Mouse (Mus musculus): ENCODE measurements around the gene Eif2b3. TPM values are rescaled to one million over a fixed set of nuclear protein-coding genes. Genes with fewer than 3 reads are reported as not detected.

The Eif2b3 gene
- polyA plus RNA-seq, 1 experiment, result 41.6 TPM

DNA sequence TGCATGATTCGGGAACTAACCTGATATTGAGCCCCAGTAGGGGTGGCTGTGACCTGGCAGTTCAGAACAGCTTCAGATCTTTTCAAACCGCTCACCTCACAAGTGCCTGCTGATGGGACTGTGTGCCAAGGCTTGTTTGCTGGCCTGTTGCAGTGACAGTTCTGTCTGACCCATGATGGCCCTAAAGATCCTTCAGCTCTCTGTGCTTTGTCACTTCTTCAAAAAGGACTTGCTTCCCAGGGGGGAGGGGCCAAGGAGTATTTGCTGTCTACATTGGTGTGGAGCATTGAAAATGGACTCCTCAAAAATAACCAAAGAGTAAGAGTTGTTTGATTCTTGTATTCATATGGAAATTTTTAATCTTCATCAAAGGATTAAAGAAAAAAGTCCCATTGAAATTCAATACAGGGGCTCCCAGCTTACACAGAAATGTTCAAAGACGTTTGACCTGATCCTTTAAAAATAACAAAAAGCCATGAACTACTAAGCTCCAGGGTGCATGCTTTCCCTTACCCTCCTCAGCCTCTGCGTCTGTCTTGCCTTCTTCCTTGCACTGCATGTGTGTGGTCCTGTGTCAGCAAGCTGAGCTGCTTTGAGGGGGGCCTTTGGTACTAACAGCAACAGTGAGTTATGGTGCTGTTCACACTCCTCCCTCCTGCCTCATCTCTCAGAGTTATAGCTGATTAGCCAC, 43.6 kb downstream of the Eif2b3 start:
- H3K79me3 ChIP-seq (ENCODE audit: low read depth), result no peaks in the 10 kb centered on the region
- H3K79me2 ChIP-seq (ENCODE audit: control insufficient read depth, insufficient read depth), result no peaks in the 10 kb centered on the region
- H3K27me3 ChIP-seq (ENCODE audit: control insufficient read depth, insufficient read depth, insufficient read length), result no peaks in the 10 kb centered on the region
- H3K36me3 ChIP-seq (ENCODE audit: control insufficient read depth, insufficient read depth), result peaks cover 51% of the 10 kb centered on the region
- no peak overlapping the region for H3K4me3 ChIP-seq (ENCODE audit: insufficient read depth, poor library complexity, severe bottlenecking)
- TF ChIP-seq CTCF (IDR thresholded peaks at IDR 0.05; ENCODE audit: control insufficient read depth, insufficient read depth, insufficient read length), result no peak
- TF ChIP-seq MYOG (IDR thresholded peaks at IDR 0.05; ENCODE audit: control insufficient read depth, extremely low read depth, insufficient read length), result no peak
- no peak for TF ChIP-seq CEBPB (IDR thresholded peaks at IDR 0.05; ENCODE audit: low read depth)
- no peak for TF ChIP-seq MAX (IDR thresholded peaks at IDR 0.05)
- TF ChIP-seq FOSL1 (IDR thresholded peaks at IDR 0.05; ENCODE audit: insufficient read depth, low read length, poor library complexity, severe bottlenecking), result no peak
- TF ChIP-seq USF1 (IDR thresholded peaks at IDR 0.05; ENCODE audit: low read depth), result no peak
- no peak for TF ChIP-seq MYOD1 (IDR thresholded peaks at IDR 0.05; ENCODE audit: control insufficient read depth, insufficient read length, low read depth)
- H3ac ChIP-seq (ENCODE audit: control insufficient read depth, insufficient read length, low read depth), result no peak overlapping the region

GRCm38 (mm10) chr4:117068035-117068434, 48.8 kb downstream of the Eif2b3 start:
- Histone ChIP-seq H3K79me3 (ENCODE audit: low read depth) (no peaks in the 10 kb centered on the region), H3ac (ENCODE audit: control insufficient read depth, insufficient read length, low read depth) (no peak overlapping the region), H3K27me3 (ENCODE audit: control insufficient read depth, insufficient read depth, insufficient read length) (no peaks in the 10 kb centered on the region), H3K4me3 (ENCODE audit: insufficient read depth, poor library complexity, severe bottlenecking) (no peak overlapping the region), H3K36me3 (ENCODE audit: control insufficient read depth, insufficient read depth) (peaks cover 83% of the 10 kb centered on the region), H3K79me2 (ENCODE audit: control insufficient read depth, insufficient read depth) (no peaks in the 10 kb centered on the region)
- no peak for TF ChIP-seq USF1 (IDR thresholded peaks at IDR 0.05; ENCODE audit: low read depth)
- no peak for TF ChIP-seq CTCF (IDR thresholded peaks at IDR 0.05; ENCODE audit: control insufficient read depth, insufficient read depth, insufficient read length)
- TF ChIP-seq MYOG (IDR thresholded peaks at IDR 0.05; ENCODE audit: control insufficient read depth, extremely low read depth, insufficient read length), result no peak
- TF ChIP-seq FOSL1 (IDR thresholded peaks at IDR 0.05; ENCODE audit: insufficient read depth, low read length, poor library complexity, severe bottlenecking), result no peak
- TF ChIP-seq CEBPB (IDR thresholded peaks at IDR 0.05; ENCODE audit: low read depth), result no peak
- no peak for TF ChIP-seq MYOD1 (IDR thresholded peaks at IDR 0.05; ENCODE audit: control insufficient read depth, insufficient read length, low read depth)
- no peak for TF ChIP-seq MAX (IDR thresholded peaks at IDR 0.05)

GRCm38 (mm10) chr4:117069647-117070046, 50.4 kb downstream of the Eif2b3 start:
- Histone ChIP-seq H3K79me2 (ENCODE audit: control insufficient read depth, insufficient read depth) (no peaks in the 10 kb centered on the region), H3ac (ENCODE audit: control insufficient read depth, insufficient read length, low read depth) (no peak overlapping the region), H3K27me3 (ENCODE audit: control insufficient read depth, insufficient read depth, insufficient read length) (no peaks in the 10 kb centered on the region), H3K36me3 (ENCODE audit: control insufficient read depth, insufficient read depth) (peaks cover 85% of the 10 kb centered on the region), H3K79me3 (ENCODE audit: low read depth) (no peaks in the 10 kb centered on the region), H3K4me3 (ENCODE audit: insufficient read depth, poor library complexity, severe bottlenecking) (no peak overlapping the region)
- TF ChIP-seq USF1 (IDR thresholded peaks at IDR 0.05; ENCODE audit: low read depth), result no peak
- TF ChIP-seq MYOG (IDR thresholded peaks at IDR 0.05; ENCODE audit: control insufficient read depth, extremely low read depth, insufficient read length), result no peak
- no peak for TF ChIP-seq CTCF (IDR thresholded peaks at IDR 0.05; ENCODE audit: control insufficient read depth, insufficient read depth, insufficient read length)
- TF ChIP-seq MAX (IDR thresholded peaks at IDR 0.05), result no peak
- no peak for TF ChIP-seq CEBPB (IDR thresholded peaks at IDR 0.05; ENCODE audit: low read depth)
- TF ChIP-seq FOSL1 (IDR thresholded peaks at IDR 0.05; ENCODE audit: insufficient read depth, low read length, poor library complexity, severe bottlenecking), result no peak
- no peak for TF ChIP-seq MYOD1 (IDR thresholded peaks at IDR 0.05; ENCODE audit: control insufficient read depth, insufficient read length, low read depth)

DNA sequence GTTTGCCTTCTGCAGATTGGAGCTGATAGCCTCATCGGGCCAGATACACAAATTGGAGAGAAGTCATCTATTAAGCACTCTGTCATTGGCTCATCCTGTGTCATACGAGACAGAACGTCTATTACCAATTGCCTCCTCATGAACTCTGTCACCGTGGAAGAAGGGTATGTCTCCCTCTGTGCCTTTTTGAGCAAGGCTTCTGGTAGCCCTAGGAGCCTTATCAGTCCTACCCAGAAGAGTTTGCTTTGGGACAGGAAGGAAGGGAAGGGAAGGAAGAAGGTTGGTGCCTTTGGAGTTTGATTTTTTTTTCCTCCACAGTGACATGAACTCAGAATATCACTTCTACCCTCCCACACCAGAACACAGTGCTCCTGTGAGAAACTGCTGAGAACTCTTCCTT, 51.4 kb downstream of the Eif2b3 start:
- H3K79me2 ChIP-seq (ENCODE audit: control insufficient read depth, insufficient read depth), result no peaks in the 10 kb centered on the region
- TF ChIP-seq MAX (IDR thresholded peaks at IDR 0.05) (no peak), CEBPB (IDR thresholded peaks at IDR 0.05; ENCODE audit: low read depth) (no peak), USF1 (IDR thresholded peaks at IDR 0.05; ENCODE audit: low read depth) (no peak), MYOG (IDR thresholded peaks at IDR 0.05; ENCODE audit: control insufficient read depth, extremely low read depth, insufficient read length) (no peak)
- no peak overlapping the region for H3K4me3 ChIP-seq (ENCODE audit: insufficient read depth, poor library complexity, severe bottlenecking)
- H3K79me3 ChIP-seq (ENCODE audit: low read depth), result no peaks in the 10 kb centered on the region
- no peak overlapping the region for H3ac ChIP-seq (ENCODE audit: control insufficient read depth, insufficient read length, low read depth)
- peaks cover 80% of the 10 kb centered on the region for H3K36me3 ChIP-seq (ENCODE audit: control insufficient read depth, insufficient read depth)
- no peaks in the 10 kb centered on the region for H3K27me3 ChIP-seq (ENCODE audit: control insufficient read depth, insufficient read depth, insufficient read length)

DNA sequence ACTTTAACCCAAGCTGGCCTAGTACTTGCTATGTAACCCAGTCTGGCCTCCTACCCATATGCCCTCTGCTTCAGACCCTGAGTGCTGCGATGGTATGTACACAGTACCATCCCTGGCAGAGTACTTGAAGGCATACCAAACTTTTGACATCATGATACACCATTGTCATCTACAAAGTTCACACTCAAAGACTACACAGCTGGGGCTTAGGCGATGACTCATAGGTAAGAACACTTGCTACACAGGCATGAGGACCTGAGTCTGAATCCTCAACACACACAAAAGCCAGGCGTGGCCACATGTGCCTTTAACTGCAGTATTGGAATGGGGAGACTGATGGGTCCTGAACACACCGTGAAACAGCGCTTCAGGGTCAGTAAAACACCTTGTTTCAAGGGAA, 52.0 kb downstream of the Eif2b3 start:
- Histone ChIP-seq H3K79me3 (ENCODE audit: low read depth) (no peaks in the 10 kb centered on the region), H3K27me3 (ENCODE audit: control insufficient read depth, insufficient read depth, insufficient read length) (no peaks in the 10 kb centered on the region), H3K79me2 (ENCODE audit: control insufficient read depth, insufficient read depth) (no peaks in the 10 kb centered on the region), H3ac (ENCODE audit: control insufficient read depth, insufficient read length, low read depth) (no peak overlapping the region), H3K4me3 (ENCODE audit: insufficient read depth, poor library complexity, severe bottlenecking) (no peak overlapping the region), H3K36me3 (ENCODE audit: control insufficient read depth, insufficient read depth) (peaks cover 75% of the 10 kb centered on the region)
- no peak for TF ChIP-seq MYOG (IDR thresholded peaks at IDR 0.05; ENCODE audit: control insufficient read depth, extremely low read depth, insufficient read length)
- peak; percentile 14 for TF ChIP-seq MYOD1 (IDR thresholded peaks at IDR 0.05; ENCODE audit: control insufficient read depth, insufficient read length, low read depth)

- no peaks in the 10 kb centered on the region for H3K27me3 ChIP-seq (ENCODE audit: control insufficient read depth, insufficient read depth, insufficient read length)
- H3K79me2 ChIP-seq (ENCODE audit: control insufficient read depth, insufficient read depth), result no peaks in the 10 kb centered on the region
- H3K36me3 ChIP-seq (ENCODE audit: control insufficient read depth, insufficient read depth), result peaks cover 22% of the 10 kb centered on the region
- H3ac ChIP-seq (ENCODE audit: control insufficient read depth, insufficient read length, low read depth), result no peak overlapping the region
- TF ChIP-seq CEBPB (IDR thresholded peaks at IDR 0.05; ENCODE audit: low read depth) (no peak), FOSL1 (IDR thresholded peaks at IDR 0.05; ENCODE audit: insufficient read depth, low read length, poor library complexity, severe bottlenecking) (no peak), CTCF (IDR thresholded peaks at IDR 0.05; ENCODE audit: control insufficient read depth, insufficient read depth, insufficient read length) (no peak), MYOD1 (IDR thresholded peaks at IDR 0.05; ENCODE audit: control insufficient read depth, insufficient read length, low read depth) (no peak), MAX (IDR thresholded peaks at IDR 0.05) (no peak), USF1 (IDR thresholded peaks at IDR 0.05; ENCODE audit: low read depth) (no peak), MYOG (IDR thresholded peaks at IDR 0.05; ENCODE audit: control insufficient read depth, extremely low read depth, insufficient read length) (no peak)
- H3K79me3 ChIP-seq (ENCODE audit: low read depth), result no peaks in the 10 kb centered on the region
- H3K4me3 ChIP-seq (ENCODE audit: insufficient read depth, poor library complexity, severe bottlenecking), result no peak overlapping the region
Measured at GRCm38 (mm10) chr4:117087948-117088640, 68.9 kb downstream of the Eif2b3 start.
